Mouse (Mus musculus) midbrain, embryonic 16.5 days (tissue): ENCODE measurements around the gene Akap12. TPM values are rescaled to one million over a fixed set of nuclear protein-coding genes. Genes with fewer than 3 reads are reported as not detected.
A peak's percentile ranks its signal among the peaks of the same experiment; 100 is the strongest.

Experiments
- ATAC-seq: fragments of 200-750 bp; cut with Nextera tagmentation; 2 replicates; pipeline ENCODE4 v1.8.0; 2017; ENCODE audit warnings: moderate TSS enrichment
- H3K27ac ChIP-seq: fragments of 300-500 bp; sonication (generic); 2 replicates; pipeline ENCODE4 v1.5.1; 2014; ENCODE audit warnings: mild to moderate bottlenecking, low read length, mixed read lengths
- H3K27me3 ChIP-seq: fragments of 300-500 bp; sonication (generic); 2 replicates; pipeline ENCODE4 v1.6.1; 2014; ENCODE audit warnings: low read depth, low read length, mixed read lengths; ENCODE audit not compliant: control insufficient read depth, insufficient read depth
- H3K36me3 ChIP-seq: fragments of 300-500 bp; sonication (generic); 2 replicates; pipeline ENCODE4 v1.6.1; 2014; ENCODE audit warnings: mild to moderate bottlenecking, low read length, moderate library complexity, mixed read lengths; ENCODE audit not compliant: control insufficient read depth, insufficient read depth
- H3K4me1 ChIP-seq: fragments of 300-500 bp; sonication (generic); 2 replicates; pipeline ENCODE4 v1.6.1; 2014; ENCODE audit warnings: mild to moderate bottlenecking, low read length, mixed read lengths; ENCODE audit not compliant: control insufficient read depth, insufficient read depth
- H3K4me2 ChIP-seq: fragments of 300-500 bp; sonication (generic); 2 replicates; pipeline ENCODE4 v1.6.1; 2014; ENCODE audit warnings: mild to moderate bottlenecking, low read length, mixed read lengths
- H3K4me3 ChIP-seq: fragments of 300-500 bp; sonication (generic); 2 replicates; pipeline ENCODE4 v1.5.1; 2014; ENCODE audit warnings: low read depth, mild to moderate bottlenecking, low read length, moderate library complexity, mixed read lengths
- H3K9ac ChIP-seq: fragments of 300-500 bp; sonication (generic); 2 replicates; pipeline ENCODE4 v1.6.1; 2014; ENCODE audit warnings: low read depth, low read length, mixed read lengths
- H3K9me3 ChIP-seq: fragments of 300-500 bp; sonication (generic); replicated peaks from 2 replicates; pipeline ENCODE4 v1.6.1; 2014; ENCODE audit warnings: mild to moderate bottlenecking, low read length, mixed read lengths; ENCODE audit not compliant: control insufficient read depth, poor library complexity, severe bottlenecking
- WGBS: fragments of 180-500 bp; shearing (Covaris S2); extraction: QIAGEN DNeasy Blood & Tissue Kit; methylation state at CpG from one replicate; pipeline ENCODE4 v1.1.7; 2014; 5-methylcytosine and 5-hydroxymethylcytosine counted together
- polyA plus RNA-seq: library from polyadenylated mRNA; unstranded; fragments of >200 nt; fragmentation: Nextera tagmentation; extraction: Ambion mirVana; gene quantifications from 2 replicates; pipeline ENCODE4 v1.2.1, GENCODE M21; 2015

The Akap12 gene
- polyA plus RNA-seq, 1 experiment from 2014 or later = 44.7 TPM

DNA sequence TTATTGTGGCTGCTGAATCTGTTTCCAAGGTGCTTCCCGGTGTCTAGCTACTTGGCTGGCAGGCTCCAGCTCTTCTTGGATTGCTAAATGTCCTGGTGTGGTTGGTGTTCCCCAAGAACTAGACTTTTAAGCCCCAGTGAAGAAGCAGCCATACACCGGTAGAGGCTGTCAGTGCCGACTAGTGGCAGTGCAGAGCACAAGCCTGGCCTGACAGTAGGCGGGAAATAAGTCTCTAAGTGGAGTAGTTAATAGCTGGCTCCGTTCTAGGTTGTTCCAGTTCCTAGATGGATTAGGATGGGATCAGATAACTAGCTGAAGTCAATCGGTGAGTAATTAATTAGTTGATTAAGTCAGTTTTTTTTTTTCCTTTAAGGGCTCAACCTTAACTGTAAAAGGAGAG, 125.7 kb downstream of the Akap12 start:
- no peak overlapping the region for H3K4me3 ChIP-seq
- no peak overlapping the region for H3K9ac ChIP-seq
- 45% methylated on average over 6 of the region's 6 CpGs for WGBS
- H3K27me3 ChIP-seq = no peaks in the 10 kb centered on the region
- ATAC-seq = no peak
- H3K4me2 ChIP-seq = peak overlapping the region; percentile 14; the same call in 1 of the 2 replicates
- H3K4me1 ChIP-seq = peaks cover 36% of the 10 kb centered on the region
- H3K9me3 ChIP-seq = no peaks in the 10 kb centered on the region
- peaks cover 3% of the 10 kb centered on the region; the same call in 1 of the 2 replicates for H3K36me3 ChIP-seq
- no peak overlapping the region for H3K27ac ChIP-seq

DNA sequence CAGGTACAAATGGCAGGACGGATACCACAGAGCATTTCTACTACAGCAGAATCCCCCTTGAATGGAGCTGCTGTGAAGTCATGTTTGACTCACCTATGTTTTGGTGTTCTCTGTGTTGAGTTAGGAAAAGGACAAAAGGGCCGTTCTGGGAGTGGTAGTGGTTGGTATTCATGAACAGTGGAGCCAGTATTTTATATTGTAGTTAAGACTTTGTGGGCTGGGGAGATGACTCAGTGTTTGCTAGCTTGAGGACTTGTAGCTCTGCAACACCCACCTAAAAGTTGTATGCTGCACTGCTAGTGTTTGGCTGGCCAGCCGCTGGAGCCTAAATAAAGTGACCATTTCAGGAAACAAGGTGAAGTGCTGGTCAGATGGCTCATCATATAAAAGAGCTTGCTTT, 129.1 kb downstream of the Akap12 start:
- no peak overlapping the region for H3K9ac ChIP-seq
- no peak overlapping the region for H3K27ac ChIP-seq
- peaks cover 4% of the 10 kb centered on the region; the same call in 1 of the 2 replicates for H3K36me3 ChIP-seq
- H3K27me3 ChIP-seq = no peaks in the 10 kb centered on the region
- no peak overlapping the region for H3K4me3 ChIP-seq
- no peak for ATAC-seq
- H3K9me3 ChIP-seq = no peaks in the 10 kb centered on the region
- H3K4me1 ChIP-seq = peaks cover 19% of the 10 kb centered on the region
- no peak overlapping the region for H3K4me2 ChIP-seq
- WGBS = 92% methylated on average over 3 of the region's 3 CpGs

DNA sequence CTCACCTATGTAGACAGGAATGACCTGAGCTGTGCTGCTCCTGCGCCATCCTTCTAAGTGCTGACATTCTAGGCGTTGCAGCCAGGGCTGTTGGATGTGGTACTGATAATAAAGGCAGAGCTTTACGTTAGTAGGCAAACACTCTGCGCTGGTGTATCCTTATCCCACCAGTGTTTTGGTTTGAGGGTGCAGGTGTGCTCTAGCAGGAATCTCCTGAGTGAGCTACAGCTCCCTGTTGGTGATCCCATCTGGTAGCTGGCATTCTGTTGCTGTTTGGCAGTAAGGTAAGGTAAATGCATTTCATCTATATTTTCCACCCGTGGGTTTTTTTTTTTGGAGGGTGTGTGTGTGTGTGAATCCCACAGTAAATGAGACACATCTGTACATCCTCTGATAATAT, 131.9 kb downstream of the Akap12 start:
- Histone ChIP-seq H3K27ac (no peak overlapping the region), H3K9me3 (no peaks in the 10 kb centered on the region), H3K4me2 (no peak overlapping the region), H3K4me3 (no peak overlapping the region), H3K36me3 (peaks cover 9% of the 10 kb centered on the region), H3K4me1 (peaks cover 2% of the 10 kb centered on the region; the same call in 1 of the 2 replicates), H3K9ac (no peak overlapping the region), H3K27me3 (no peaks in the 10 kb centered on the region)
- WGBS = 93% methylated on average over 5 of the region's 5 CpGs
- no peak for ATAC-seq

DNA sequence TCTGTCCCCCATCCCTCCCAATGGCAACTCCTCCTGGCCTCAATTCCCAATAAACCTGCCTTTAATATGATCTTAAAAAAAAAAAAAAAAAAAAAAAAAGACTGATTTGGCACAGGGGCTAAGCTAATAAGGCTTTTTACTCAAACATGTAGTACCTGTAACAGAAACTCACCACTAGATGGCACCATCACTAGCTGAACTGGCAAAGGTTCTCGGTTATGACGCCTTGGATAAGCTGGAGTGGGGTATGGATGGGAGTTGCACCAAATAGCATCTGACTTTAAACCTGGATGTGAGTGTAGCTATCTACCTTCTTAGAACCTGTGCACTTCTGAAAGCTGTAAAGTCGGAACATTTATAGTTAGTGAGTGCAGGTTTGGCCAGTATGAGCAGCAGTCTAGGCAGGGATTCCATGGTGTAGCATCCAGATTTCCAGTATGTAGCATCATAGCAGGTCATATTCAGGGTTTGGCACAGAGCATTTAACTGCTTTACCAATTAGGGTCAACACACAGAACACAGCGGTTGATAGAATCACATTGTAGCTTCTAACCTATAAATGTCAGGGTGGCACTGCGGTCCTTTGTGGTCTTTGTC, 138.8 kb downstream of the Akap12 start:
- Histone ChIP-seq H3K4me2 (no peak overlapping the region), H3K27me3 (no peaks in the 10 kb centered on the region), H3K36me3 (peaks cover 14% of the 10 kb centered on the region), H3K9me3 (no peaks in the 10 kb centered on the region), H3K27ac (no peak overlapping the region), H3K4me3 (no peak overlapping the region), H3K9ac (no peak overlapping the region), H3K4me1 (no peaks in the 10 kb centered on the region)
- ATAC-seq = peak; percentile 52
- 51% methylated on average over 5 of the region's 5 CpGs for WGBS

DNA sequence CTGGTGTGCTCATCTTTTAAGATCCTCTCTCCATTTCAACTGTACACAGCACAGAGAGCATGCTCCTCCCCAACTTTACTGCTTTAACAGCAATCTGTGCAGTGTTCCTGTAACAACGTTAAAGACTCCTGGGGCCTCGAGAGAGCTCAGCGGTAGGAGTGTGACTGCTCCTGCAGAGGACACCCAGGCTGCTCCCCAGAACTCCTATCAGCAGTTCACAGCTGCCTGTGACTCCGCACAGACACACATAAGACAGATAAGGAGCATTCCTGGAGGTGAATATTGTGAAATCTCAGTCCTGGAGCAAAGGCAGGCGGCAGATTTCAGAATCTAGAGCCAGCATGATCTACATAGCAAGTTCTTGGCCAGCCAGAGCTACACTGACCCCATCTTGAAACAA, 139.3 kb downstream of the Akap12 start:
- Histone ChIP-seq H3K4me2 (no peak overlapping the region), H3K4me1 (no peaks in the 10 kb centered on the region), H3K9me3 (no peaks in the 10 kb centered on the region), H3K27me3 (no peaks in the 10 kb centered on the region), H3K9ac (no peak overlapping the region), H3K27ac (no peak overlapping the region), H3K36me3 (peaks cover 13% of the 10 kb centered on the region), H3K4me3 (no peak overlapping the region)
- 81% methylated on average over 5 of the region's 5 CpGs for WGBS
- ATAC-seq = peak; percentile 1; the same call in 1 of the 2 replicates

DNA sequence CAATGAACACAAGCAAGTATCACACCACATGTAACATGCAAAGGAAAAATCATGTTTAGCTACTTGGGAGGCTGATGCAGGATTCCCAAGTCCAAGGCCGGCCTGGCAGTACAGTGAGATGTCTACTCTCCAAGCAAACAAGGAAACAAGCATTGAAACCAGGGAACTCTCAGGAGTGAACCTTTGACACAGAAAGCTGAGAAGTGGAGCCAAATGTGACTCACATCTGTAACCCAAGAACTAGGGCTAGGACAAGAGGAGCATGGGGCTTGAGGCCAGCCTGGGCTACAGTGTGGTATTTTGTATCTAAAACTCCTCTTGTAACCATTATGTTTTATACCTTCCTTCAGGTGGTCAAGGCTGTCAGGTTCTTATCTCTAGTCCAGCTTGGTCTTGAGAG, 141.0 kb downstream of the Akap12 start:
- no peak overlapping the region for H3K9ac ChIP-seq
- H3K27me3 ChIP-seq = no peaks in the 10 kb centered on the region
- no peak overlapping the region for H3K4me3 ChIP-seq
- ATAC-seq = no peak
- H3K9me3 ChIP-seq = no peaks in the 10 kb centered on the region
- no peak overlapping the region for H3K4me2 ChIP-seq
- WGBS = 97% methylated on average over 1 of the region's 1 CpGs
- no peaks in the 10 kb centered on the region for H3K4me1 ChIP-seq
- peaks cover 16% of the 10 kb centered on the region for H3K36me3 ChIP-seq
- H3K27ac ChIP-seq = no peak overlapping the region

Other genes starting within 250 kb of the Akap12 start
- gene Zbtb2, start 121.7 kb downstream of the Akap12 start, polyA plus RNA-seq = 14.8 and 17.2 TPM in 2 replicates
- 54.6 and 55.1 TPM in 2 replicates for gene Rmnd1, start 166.0 kb downstream of the Akap12 start, polyA plus RNA-seq
- 9.3 and 10.8 TPM in 2 replicates for gene Armt1, start 166.1 kb downstream of the Akap12 start, polyA plus RNA-seq
- 0.40 and 0.54 TPM in 2 replicates for gene Ccdc170, start 216.1 kb downstream of the Akap12 start, polyA plus RNA-seq